Mouse (Mus musculus) B cell, adult 2 months (primary cell): Measurements from ENCODE around the gene Rad1.
"Not testable (repeated sequence)": the region's sequence is repeated elsewhere in the genome, so short reads cannot be mapped to it uniquely, and the experiment has no call there.

Source experiments
- DNase-seq, 2 experiments: peaks; one replicate each; pipeline ENCODE4 v3.0.0; 2022

Gene Rad1

DNA sequence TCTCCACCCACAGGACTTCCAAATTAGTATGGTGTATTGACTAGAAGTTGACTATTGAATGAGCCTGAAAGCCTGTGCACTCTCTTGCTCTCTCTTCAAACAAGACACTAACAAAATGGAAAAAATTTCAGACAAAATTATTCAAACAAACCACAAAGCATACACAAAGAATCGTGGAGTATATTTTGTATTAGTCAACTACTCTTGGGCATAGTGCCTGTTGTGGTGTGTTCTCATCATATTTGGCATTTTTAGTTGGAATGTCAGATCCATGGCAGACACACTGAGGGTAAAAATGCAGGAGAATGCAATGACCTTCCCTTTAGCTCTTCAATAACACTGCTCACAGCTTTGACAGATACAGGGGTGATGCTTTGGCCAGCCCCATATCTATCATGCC lies 40.1 kb downstream of the Rad1 start:
- DNase-seq = no peak

DNA sequence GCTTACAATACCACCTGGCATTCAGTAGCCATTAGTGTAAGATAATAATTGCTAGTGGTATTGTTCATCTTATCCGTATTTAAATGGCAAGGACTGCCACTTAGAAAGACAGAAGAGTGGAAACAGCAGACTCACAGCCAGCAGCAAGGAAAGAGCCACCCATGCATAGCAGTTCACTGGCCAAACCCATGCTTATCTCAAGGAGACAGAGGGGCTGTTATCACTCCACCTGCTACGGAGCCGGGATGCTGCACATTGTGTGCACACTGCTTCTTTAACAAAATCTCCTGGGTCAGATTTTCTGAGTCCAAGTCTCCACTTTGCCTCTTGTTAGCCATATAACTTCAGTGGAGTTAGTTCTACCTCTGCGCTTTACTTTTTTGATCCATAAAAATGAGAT lies 45.5 kb downstream of the Rad1 start:
- DNase-seq = no peak

- not testable (repeated sequence) for DNase-seq
Measured at GRCm38 (mm10) chr15:10533361-10533760, 47.5 kb downstream of the Rad1 start.

GRCm38 (mm10) chr15:10534591-10534990 lies 48.8 kb downstream of the Rad1 start:
- DNase-seq = no peak

- DNase-seq = no peak
Measured at GRCm38 (mm10) chr15:10535969-10536368, 50.2 kb downstream of the Rad1 start.

DNA sequence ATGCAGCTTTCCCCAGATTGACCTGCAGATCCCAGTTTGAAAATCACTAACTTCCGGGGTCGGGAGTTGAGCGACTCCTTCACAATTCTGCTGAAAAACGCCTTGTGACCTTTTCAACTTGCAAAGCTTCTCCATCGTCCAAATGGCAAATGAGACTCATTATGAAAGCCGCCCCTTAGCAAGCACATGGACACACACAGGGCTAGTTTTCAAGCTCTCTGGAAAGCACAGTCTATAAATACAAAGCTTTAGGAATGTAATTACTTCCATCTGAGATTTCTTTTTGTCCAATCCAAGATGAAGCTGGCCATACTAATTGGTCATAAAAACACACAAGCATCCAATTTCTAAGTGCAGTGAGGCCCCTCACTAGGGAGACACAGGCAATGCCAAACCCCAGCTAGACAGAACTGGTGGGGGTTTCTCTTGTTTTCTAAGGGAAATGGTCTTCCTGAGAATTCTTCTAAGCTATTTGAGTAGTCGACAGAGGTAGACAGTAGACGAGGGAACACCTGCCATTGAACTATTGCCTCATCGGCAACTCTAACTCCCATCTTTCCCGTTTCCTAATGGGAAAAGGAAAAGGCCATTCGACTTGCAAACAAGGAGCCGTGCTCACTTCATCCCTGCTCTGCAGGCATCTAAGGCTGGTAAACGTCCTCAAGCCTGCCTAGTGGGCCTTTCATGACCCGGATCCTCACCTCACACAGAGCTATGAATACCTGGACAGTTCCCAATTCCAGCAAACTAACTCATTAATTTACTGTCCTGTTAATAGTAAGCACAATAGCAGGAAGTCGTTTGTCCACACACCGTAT lies 54.7 kb downstream of the Rad1 start:
- no peak for DNase-seq
